Mouse (Mus musculus) right cerebral cortex, postnatal 4 days (tissue): Measurements from ENCODE around the gene Ndufb4.
"Not testable (repeated sequence)": the region's sequence is repeated elsewhere in the genome, so short reads cannot be mapped to it uniquely, and the experiment has no call there.

Experiments
- DNase-seq: peaks from one replicate; pipeline ENCODE4 v3.0.0-alpha.2; 2022

The Ndufb4 gene

GRCm38 (mm10) chr16:37677586-37677985 is 23.3 kb upstream of the Ndufb4 start:
- no peak for DNase-seq

DNA sequence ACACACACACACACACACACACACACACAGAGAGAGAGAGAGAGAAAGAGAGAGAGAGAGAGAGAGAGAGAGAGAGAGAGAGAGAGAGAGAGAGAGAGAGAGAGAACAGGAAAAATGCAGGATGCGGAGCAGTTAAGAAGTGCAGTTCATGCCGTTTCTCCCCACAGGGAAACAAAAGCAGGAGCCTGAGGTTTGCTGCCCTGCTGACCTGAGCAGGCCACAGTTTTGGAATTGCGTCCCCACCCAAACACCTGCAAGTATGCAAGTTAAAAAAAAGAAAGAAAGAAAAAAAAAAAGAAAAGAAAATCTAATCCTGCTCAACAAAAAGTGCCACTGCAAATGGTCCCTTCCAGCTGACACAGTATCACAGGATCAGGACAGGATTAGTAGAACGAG is 22.4 kb upstream of the Ndufb4 start:
- DNase-seq: no peak

GRCm38 (mm10) chr16:37676024-37676676 is 21.9 kb upstream of the Ndufb4 start:
- no peak for DNase-seq

- DNase-seq: no peak
These were observed 21.1 kb upstream of the Ndufb4 start for GRCm38 (mm10) chr16:37675326-37675725.

DNA sequence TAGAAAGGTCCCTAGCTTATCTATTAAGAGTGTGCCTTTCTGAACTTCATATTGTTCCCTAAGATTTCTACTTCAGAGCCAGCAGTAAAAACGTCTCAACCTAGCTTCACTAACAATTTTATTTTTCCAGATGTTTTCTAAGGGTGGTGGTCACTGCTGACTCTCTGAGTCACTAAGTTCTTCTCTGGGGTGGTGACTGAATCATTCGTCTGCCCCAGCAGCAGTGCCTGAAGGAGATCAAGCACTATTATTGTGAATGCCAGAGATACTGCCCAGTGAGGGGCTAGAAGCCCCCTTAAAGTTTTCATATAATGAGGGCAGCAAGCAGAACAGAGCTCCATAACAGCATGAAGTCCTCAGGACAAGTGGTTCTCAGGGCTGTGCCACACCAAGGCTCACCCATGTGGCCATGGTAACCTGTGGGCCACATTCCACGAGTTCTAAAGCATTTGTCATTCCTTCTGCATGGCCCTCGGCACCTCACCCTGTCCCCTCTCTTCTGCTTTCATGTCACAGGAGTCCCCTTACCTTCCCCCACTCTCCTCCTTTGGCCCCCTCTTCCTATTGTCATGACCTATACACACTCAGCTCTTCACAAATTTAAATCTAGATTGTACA is 16.5 kb upstream of the Ndufb4 start:
- DNase-seq: no peak

- DNase-seq: no peak
These were observed 11.2 kb upstream of the Ndufb4 start for GRCm38 (mm10) chr16:37665394-37665935.

GRCm38 (mm10) chr16:37663643-37664459 is 9.6 kb upstream of the Ndufb4 start:
- DNase-seq: no peak

DNA sequence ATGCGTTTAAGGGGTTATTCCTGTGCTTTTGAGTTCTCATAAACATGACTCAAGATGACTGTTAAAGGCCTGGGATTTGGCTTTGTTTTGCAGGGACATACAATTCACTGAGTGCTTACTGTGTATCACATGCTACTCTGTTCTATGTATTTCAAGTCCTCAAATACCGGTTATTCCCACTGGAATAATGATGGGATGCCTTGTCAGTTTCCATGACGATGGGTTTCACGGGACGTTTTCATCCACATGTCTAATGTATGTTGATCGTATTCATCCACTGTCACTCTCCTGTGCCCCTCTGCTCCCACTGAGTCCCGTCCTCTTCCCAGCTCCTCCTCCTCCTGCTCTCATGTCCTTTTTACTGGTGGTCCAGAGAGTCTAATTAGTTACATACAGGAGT is 2.5 kb upstream of the Ndufb4 start:
- no peak for DNase-seq

- no peak for DNase-seq
These were observed 1.6 kb upstream of the Ndufb4 start for GRCm38 (mm10) chr16:37655756-37656347.

DNA sequence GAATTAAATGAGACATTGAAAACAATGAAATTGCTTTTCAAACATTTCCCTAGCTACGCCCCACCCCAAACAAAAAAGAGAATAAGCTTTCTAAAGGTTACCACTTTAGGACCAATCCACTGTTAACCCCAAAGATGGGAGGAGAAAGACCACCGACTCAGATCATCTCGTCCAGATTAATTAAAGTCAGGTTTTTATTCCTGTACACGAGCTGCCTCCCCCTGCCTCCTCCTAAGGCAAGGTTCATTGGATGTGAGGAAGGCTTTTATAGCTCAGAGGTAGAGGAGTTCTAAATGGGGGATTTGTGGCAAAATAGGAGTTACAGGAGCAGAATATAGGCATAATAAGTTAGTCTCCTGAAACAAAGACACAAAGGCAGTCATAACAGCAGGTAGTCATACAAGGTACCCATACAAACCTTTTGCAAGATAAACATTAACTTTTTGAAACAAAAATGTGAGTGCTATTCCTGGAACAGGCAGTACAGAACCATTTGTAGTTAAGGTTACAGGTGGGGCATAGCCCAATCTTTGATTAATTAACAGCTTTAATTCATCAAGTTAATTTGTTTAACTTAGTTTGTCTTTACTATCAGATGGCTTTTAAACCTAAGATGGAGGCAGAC is 690 bp upstream of the Ndufb4 start:
- DNase-seq: no peak

GRCm38 (mm10) chr16:37653058-37653457 is 1.2 kb downstream of the Ndufb4 start:
- DNase-seq: no peak

DNA sequence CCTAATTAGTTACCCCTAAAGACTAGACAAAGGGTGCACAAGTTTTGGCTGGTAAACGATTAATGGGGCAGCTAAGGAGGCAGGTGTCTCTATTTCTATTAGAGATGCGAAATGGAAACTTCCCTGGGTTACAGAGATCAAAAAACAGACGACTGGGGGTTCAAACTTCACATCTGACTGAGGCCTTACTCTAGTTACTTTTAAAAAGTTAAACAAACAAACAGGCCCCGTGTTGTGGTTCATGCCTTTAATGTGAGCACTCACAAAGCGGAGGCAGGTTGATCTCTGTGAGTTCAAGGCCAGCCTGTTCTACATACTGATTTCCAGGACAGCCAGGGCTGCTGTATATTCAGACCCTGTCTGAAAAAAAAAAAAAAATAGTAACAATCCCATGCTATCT is 1.6 kb downstream of the Ndufb4 start:
- DNase-seq: no peak

DNA sequence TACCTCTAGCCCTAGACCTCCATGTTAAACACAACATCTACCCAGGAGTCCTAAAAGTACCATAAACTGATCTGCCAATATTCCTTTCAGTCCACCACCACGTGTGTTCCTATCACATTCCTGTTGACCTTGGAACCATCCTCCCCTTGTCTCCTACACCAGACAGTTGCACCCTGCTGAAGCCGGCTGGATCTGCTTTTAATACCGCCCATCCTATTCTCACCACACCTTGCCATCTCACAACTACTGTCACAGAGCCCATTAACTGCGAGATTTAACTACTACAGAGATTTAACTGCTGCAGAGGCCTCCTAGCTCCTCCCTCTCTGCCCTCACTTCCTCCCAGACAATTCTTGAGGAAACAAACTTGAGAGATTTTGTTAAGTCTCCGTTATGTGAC is 2.8 kb downstream of the Ndufb4 start:
- no peak for DNase-seq

- DNase-seq: no peak
These were observed 5.2 kb downstream of the Ndufb4 start for GRCm38 (mm10) chr16:37649068-37649467.

- DNase-seq: no peak
These were observed 6.3 kb downstream of the Ndufb4 start for GRCm38 (mm10) chr16:37647936-37648335.

DNA sequence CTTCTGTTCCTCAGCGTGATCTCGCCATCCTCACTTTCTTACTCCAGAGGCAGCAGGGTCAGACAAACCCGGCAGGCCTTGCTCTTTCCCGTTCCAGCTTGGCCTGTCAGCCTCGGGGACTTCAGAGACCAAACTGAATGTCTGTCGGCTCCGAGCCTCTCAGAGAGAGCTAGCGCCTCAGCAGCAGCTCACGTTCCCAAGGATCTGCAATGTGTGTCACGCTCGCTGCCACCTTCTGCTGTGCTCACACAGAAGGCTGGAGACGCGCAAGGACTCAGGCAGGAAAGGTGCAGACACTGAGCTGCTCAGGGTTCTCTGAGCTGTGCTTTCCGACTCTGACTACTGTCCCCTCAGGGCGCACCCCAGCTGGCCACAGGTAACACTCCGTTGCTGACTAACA is 7.2 kb downstream of the Ndufb4 start:
- no peak for DNase-seq

GRCm38 (mm10) chr16:37645799-37646198 is 8.5 kb downstream of the Ndufb4 start:
- no peak for DNase-seq

DNA sequence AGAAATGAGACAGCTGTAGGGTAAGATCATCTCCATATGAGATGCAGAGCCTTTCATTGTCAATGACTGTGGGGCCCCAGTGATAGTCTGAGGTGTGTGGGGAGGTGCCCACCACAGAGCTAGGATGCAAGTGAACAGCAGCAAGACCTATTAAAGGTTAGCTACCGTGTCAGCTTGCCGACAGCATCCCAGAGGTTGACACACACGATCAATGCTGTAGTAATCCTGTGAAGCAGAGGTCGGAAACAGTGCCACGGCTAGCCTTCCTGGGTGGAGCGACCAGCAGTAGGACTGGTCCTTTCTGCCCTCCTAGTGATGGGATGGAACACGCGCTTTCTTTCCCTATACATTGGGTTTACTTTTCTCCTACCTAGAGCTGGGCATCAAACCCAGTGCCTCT is 9.0 kb downstream of the Ndufb4 start:
- no peak for DNase-seq

DNA sequence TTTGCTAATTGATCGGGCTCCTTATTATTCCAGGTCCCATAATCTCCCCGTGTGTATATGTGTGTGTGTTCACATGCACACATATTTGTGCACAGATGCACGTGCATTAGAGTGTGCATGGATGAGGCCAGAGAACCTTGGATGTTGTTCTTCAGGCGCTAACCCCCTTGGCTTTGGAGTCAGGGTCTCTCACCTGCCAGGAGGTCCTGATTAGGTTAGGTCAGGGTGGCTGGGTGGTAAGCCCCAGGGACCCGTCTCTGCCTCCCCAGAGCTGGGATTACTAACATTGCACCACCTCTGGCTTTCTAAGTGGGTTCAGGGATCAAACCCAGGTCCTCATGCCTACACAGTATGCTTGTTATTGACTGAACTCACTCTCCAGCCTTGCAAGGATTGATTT is 9.8 kb downstream of the Ndufb4 start:
- no peak for DNase-seq

- not testable (repeated sequence) for DNase-seq
These were observed 13.7 kb downstream of the Ndufb4 start for GRCm38 (mm10) chr16:37640522-37640921.

DNA sequence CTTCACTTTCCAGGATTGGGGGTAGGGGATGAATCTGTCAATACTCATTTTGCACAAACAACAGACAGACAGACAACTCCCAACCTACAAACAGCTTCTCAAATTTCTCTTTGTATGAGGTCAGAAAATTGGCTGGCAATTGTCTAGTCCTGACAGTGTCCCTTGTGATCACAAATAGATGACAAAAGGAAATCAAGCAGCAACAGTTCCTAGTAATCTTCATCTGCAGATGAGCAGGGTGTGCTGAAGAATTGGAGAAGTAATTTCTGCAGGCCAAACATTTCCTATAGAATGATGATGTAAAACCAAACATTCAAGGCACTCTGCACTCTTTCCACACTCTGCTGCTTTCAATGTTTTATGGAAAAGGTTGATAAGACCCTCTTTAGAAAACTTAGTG is 16.5 kb downstream of the Ndufb4 start:
- no peak for DNase-seq

- no peak for DNase-seq
These were observed 18.1 kb downstream of the Ndufb4 start for GRCm38 (mm10) chr16:37636107-37636506.

DNA sequence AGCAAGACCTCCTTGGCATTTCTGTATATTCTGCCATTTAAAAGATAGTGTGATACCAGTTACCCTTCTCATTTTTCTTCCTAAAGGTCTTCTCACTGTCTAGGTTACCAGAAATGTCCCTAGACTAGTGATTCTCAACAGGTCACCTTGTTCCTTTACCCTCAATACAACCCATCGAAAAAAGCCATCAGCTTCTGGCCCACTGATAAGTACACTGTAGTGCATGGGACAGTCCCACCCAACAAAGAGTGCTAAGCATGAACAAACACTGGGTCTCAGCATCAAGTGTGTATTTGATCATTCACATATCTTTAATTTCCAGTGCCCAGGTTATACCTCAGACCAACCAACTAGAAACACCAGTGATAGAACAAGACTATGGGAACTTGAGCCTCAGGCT is 19.2 kb downstream of the Ndufb4 start:
- no peak for DNase-seq
